Mouse (Mus musculus) neural tube, embryonic 13.5 days (tissue): ENCODE data around the gene Armc7. TPM values are rescaled to one million over a fixed set of nuclear protein-coding genes. Genes with fewer than 3 reads are reported as not detected.
A peak's percentile ranks its signal among the peaks of the same experiment; 100 is the strongest.

Source experiments
- ATAC-seq: fragments of 200-750 bp; cut with Nextera tagmentation; 2 replicates; pipeline ENCODE4 v1.8.0; 2017; ENCODE audit warnings: low read depth, mild to moderate bottlenecking, moderate TSS enrichment, moderate library complexity
- H3K27ac ChIP-seq: fragments of 300-500 bp; sonication (generic); replicated peaks from 2 replicates; pipeline ENCODE4 v1.5.1; 2015; ENCODE audit warnings: moderate library complexity, mild to moderate bottlenecking, inconsistent platforms
- H3K27me3 ChIP-seq: fragments of 300-500 bp; sonication (generic); 2 replicates; pipeline ENCODE4 v1.6.1; 2015; ENCODE audit warnings: mild to moderate bottlenecking, inconsistent platforms
- H3K36me3 ChIP-seq: fragments of 300-500 bp; sonication (generic); 2 replicates; pipeline ENCODE4 v1.6.1; 2015; ENCODE audit warnings: mild to moderate bottlenecking, inconsistent platforms
- H3K4me1 ChIP-seq: fragments of 300-500 bp; sonication (generic); replicated peaks from 2 replicates; pipeline ENCODE4 v1.6.1; 2015; ENCODE audit warnings: inconsistent platforms
- H3K4me2 ChIP-seq: fragments of 300-500 bp; sonication (generic); 2 replicates; pipeline ENCODE4 v1.6.1; 2015; ENCODE audit warnings: inconsistent platforms, mild to moderate bottlenecking, moderate library complexity
- H3K4me3 ChIP-seq: fragments of 300-500 bp; sonication (generic); 2 replicates; pipeline ENCODE4 v1.5.1; 2015; ENCODE audit warnings: mild to moderate bottlenecking, inconsistent platforms
- H3K9ac ChIP-seq: fragments of 300-500 bp; sonication (generic); 2 replicates; pipeline ENCODE4 v1.6.1; 2015; ENCODE audit warnings: moderate library complexity, mild to moderate bottlenecking, inconsistent platforms
- H3K9me3 ChIP-seq: fragments of 300-500 bp; sonication (generic); 2 replicates; pipeline ENCODE4 v1.6.1; 2016; ENCODE audit warnings: inconsistent platforms
- WGBS: fragments of 180-500 bp; shearing (Covaris S2); methylation state at CpG from one replicate; pipeline ENCODE4 v1.1.7; 2015; 5-methylcytosine and 5-hydroxymethylcytosine counted together
- polyA plus RNA-seq: library from polyadenylated mRNA; unstranded; fragments of >200 nt; fragmentation: Nextera tagmentation; extraction: Ambion mirVana; gene quantifications from 2 replicates; pipeline ENCODE4 v1.2.1, GENCODE M21; 2015

The Armc7 gene
- polyA plus RNA-seq = 13.1 and 14.4 TPM in 2 replicates

- H3K9ac ChIP-seq = peak within 1 kb of the TSS; percentile 84
Measured at GRCm38 (mm10) chr11:115475025-115475757, at the start of gene Armc7. Gene Armc7 (plus strand): TSS chr11:115475667.

GRCm38 (mm10) chr11:115425671-115426070, 49.8 kb upstream of the Armc7 start:
- Histone ChIP-seq H3K36me3 (peaks cover 77% of the 10 kb centered on the region), H3K4me3 (no peak overlapping the region), H3K9me3 (no peaks in the 10 kb centered on the region), H3K27me3 (no peaks in the 10 kb centered on the region), H3K27ac (no peak overlapping the region), H3K4me1 (peaks cover 32% of the 10 kb centered on the region), H3K4me2 (no peak overlapping the region), H3K9ac (0 out of 2 replicates have a peak overlapping the region, but pooled peaks have one; percentile 32)
- no peak for ATAC-seq
- WGBS = 82% methylated on average over 6 of the region's 6 CpGs

More at GRCm38 (mm10) chr11:115475025-115475757, at the start of gene Armc7:
- 2% methylated on average over 26 of the region's 26 CpGs for WGBS
- Histone ChIP-seq H3K36me3 (peaks cover 7% of the 10 kb centered on the region; the same call in 1 of the 2 replicates), H3K4me3 (peak within 1 kb of the TSS; percentile 83), H3K4me2 (peak within 1 kb of the TSS; percentile 98), H3K4me1 (peaks cover 37% of the 10 kb centered on the region), H3K9me3 (no peaks in the 10 kb centered on the region), H3K27me3 (no peaks in the 10 kb centered on the region), H3K27ac (peak within 1 kb of the TSS; percentile 86)
- peak; percentile 96 for ATAC-seq

GRCm38 (mm10) chr11:115427482-115428331, 47.8 kb upstream of the Armc7 start:
- no peak overlapping the region; the same call in 1 of the 2 replicates for H3K4me3 ChIP-seq
- peaks cover 17% of the 10 kb centered on the region; the same call in 1 of the 2 replicates for H3K4me1 ChIP-seq
- peak overlapping the region; percentile 11; the same call in 1 of the 2 replicates for H3K27ac ChIP-seq
- no peaks in the 10 kb centered on the region for H3K27me3 ChIP-seq
- peaks cover 89% of the 10 kb centered on the region for H3K36me3 ChIP-seq
- H3K4me2 ChIP-seq = peak overlapping the region; percentile 31
- WGBS = 35% methylated on average over 20 of the region's 20 CpGs
- peak; percentile 77 for ATAC-seq
- no peaks in the 10 kb centered on the region for H3K9me3 ChIP-seq
- peak overlapping the region; percentile 13; the same call in 1 of the 2 replicates for H3K9ac ChIP-seq

- Histone ChIP-seq H3K9ac (no peak overlapping the region), H3K4me2 (no peak overlapping the region), H3K27me3 (no peaks in the 10 kb centered on the region), H3K4me3 (no peak overlapping the region), H3K27ac (no peak overlapping the region), H3K9me3 (no peaks in the 10 kb centered on the region), H3K4me1 (peaks cover 17% of the 10 kb centered on the region; the same call in 1 of the 2 replicates), H3K36me3 (peaks cover 81% of the 10 kb centered on the region)
- WGBS = 94% methylated on average over 7 of the region's 7 CpGs
- ATAC-seq = no peak
Measured at GRCm38 (mm10) chr11:115429307-115429706, 46.2 kb upstream of the Armc7 start.

- Histone ChIP-seq H3K4me3 (no peak overlapping the region), H3K9ac (no peak overlapping the region), H3K36me3 (peaks cover 69% of the 10 kb centered on the region), H3K4me1 (peaks cover 18% of the 10 kb centered on the region), H3K27me3 (peaks cover 8% of the 10 kb centered on the region; the same call in 1 of the 2 replicates), H3K27ac (no peak overlapping the region), H3K9me3 (no peaks in the 10 kb centered on the region), H3K4me2 (no peak overlapping the region)
- WGBS = 92% methylated on average over 6 of the region's 6 CpGs
- ATAC-seq = no peak
Measured at GRCm38 (mm10) chr11:115430561-115430960, 44.9 kb upstream of the Armc7 start.

- no peak overlapping the region for H3K4me2 ChIP-seq
- ATAC-seq = no peak
- H3K4me1 ChIP-seq = peaks cover 21% of the 10 kb centered on the region
- H3K9me3 ChIP-seq = no peaks in the 10 kb centered on the region
- no peak overlapping the region for H3K9ac ChIP-seq
- H3K27ac ChIP-seq = no peak overlapping the region
- 86% methylated on average over 4 of the region's 4 CpGs for WGBS
- no peak overlapping the region for H3K4me3 ChIP-seq
- H3K27me3 ChIP-seq = peaks cover 11% of the 10 kb centered on the region
- H3K36me3 ChIP-seq = peaks cover 47% of the 10 kb centered on the region
Measured at GRCm38 (mm10) chr11:115432814-115433213, 42.7 kb upstream of the Armc7 start.

GRCm38 (mm10) chr11:115433342-115433741, 42.1 kb upstream of the Armc7 start:
- Histone ChIP-seq H3K9ac (no peak overlapping the region), H3K4me2 (no peak overlapping the region), H3K27me3 (peaks cover 11% of the 10 kb centered on the region), H3K4me1 (peaks cover 18% of the 10 kb centered on the region), H3K9me3 (no peaks in the 10 kb centered on the region), H3K27ac (no peak overlapping the region), H3K4me3 (no peak overlapping the region), H3K36me3 (peaks cover 46% of the 10 kb centered on the region)
- WGBS = 84% methylated on average over 6 of the region's 6 CpGs
- ATAC-seq = no peak

GRCm38 (mm10) chr11:115435596-115436337, 39.7 kb upstream of the Armc7 start:
- H3K36me3 ChIP-seq = peaks cover 24% of the 10 kb centered on the region
- H3K9me3 ChIP-seq = 0 out of 2 replicates have a peak, but pooled peaks cover 10% of the 10 kb centered on the region
- H3K27ac ChIP-seq = peak overlapping the region; percentile 38; the same call in 1 of the 2 replicates
- H3K4me3 ChIP-seq = peak overlapping the region; percentile 30
- peaks cover 18% of the 10 kb centered on the region for H3K4me1 ChIP-seq
- H3K4me2 ChIP-seq = peak overlapping the region; percentile 54
- H3K27me3 ChIP-seq = peaks cover 11% of the 10 kb centered on the region
- no peak for ATAC-seq
- 5% methylated on average over 31 of the region's 31 CpGs for WGBS
- H3K9ac ChIP-seq = peak overlapping the region; percentile 66

- ATAC-seq = no peak
- 85% methylated on average over 5 of the region's 5 CpGs for WGBS
- Histone ChIP-seq H3K36me3 (peaks cover 5% of the 10 kb centered on the region; the same call in 1 of the 2 replicates), H3K4me2 (no peak overlapping the region), H3K9me3 (0 out of 2 replicates have a peak, but pooled peaks cover 10% of the 10 kb centered on the region), H3K27ac (no peak overlapping the region), H3K4me3 (no peak overlapping the region), H3K9ac (no peak overlapping the region), H3K27me3 (peaks cover 11% of the 10 kb centered on the region), H3K4me1 (peaks cover 18% of the 10 kb centered on the region)
Measured at GRCm38 (mm10) chr11:115437571-115438122, 37.8 kb upstream of the Armc7 start.

- no peak for ATAC-seq
- H3K36me3 ChIP-seq = no peaks in the 10 kb centered on the region
- peaks cover 11% of the 10 kb centered on the region for H3K27me3 ChIP-seq
- no peak overlapping the region for H3K4me3 ChIP-seq
- peaks cover 18% of the 10 kb centered on the region for H3K4me1 ChIP-seq
- no peak overlapping the region for H3K9ac ChIP-seq
- 89% methylated on average over 3 of the region's 3 CpGs for WGBS
- H3K4me2 ChIP-seq = no peak overlapping the region
- H3K27ac ChIP-seq = no peak overlapping the region
- 0 out of 2 replicates have a peak, but pooled peaks cover 10% of the 10 kb centered on the region for H3K9me3 ChIP-seq
Measured at GRCm38 (mm10) chr11:115439326-115439725, 36.1 kb upstream of the Armc7 start.
